Mouse (Mus musculus) layer of hippocampus, adult 2 months (tissue): Measurements from ENCODE around the gene Gm8246. TPM values are rescaled to one million over a fixed set of nuclear protein-coding genes. Genes with fewer than 3 reads are reported as not detected.
"Not testable (repeated sequence)": the region's sequence is repeated elsewhere in the genome, so short reads cannot be mapped to it uniquely, and the experiment has no call there.

Experiments
- DNase-seq, 2 experiments: peaks; one replicate each; pipeline ENCODE4 v3.0.0; 2022; ENCODE audit warnings: low spot score in 2 of 2
- H3K27ac ChIP-seq: fragments of 200-600 bp; 2 replicates; pipeline ENCODE4 v1.8.1; 2022
- H3K4me3 ChIP-seq: fragments of 200-600 bp; 2 replicates; pipeline ENCODE4 v1.8.1; 2022; ENCODE audit warnings: mild to moderate bottlenecking
- long read RNA-seq, 2 experiments: library from polyadenylated mRNA; stranded (forward); transcript quantifications; one replicate each; pipeline ENCODE4 v2.0.0; 2021; ENCODE audit warnings: borderline mapping rate in 2 of 2
- total RNA-seq, 2 experiments: library from RNA; stranded (reverse); gene quantifications; 2 replicates each; pipeline ENCODE4 v1.2.3; 2021

The Gm8246 gene
- not detected for total RNA-seq
- long read RNA-seq, experiment 1, partial matches to known transcripts, result 0 of 1 reads
- long read RNA-seq, experiment 1, other reads (novel, unspliced or antisense), result 1 of 1 reads
- long read RNA-seq, experiment 2, result 0 reads

DNA sequence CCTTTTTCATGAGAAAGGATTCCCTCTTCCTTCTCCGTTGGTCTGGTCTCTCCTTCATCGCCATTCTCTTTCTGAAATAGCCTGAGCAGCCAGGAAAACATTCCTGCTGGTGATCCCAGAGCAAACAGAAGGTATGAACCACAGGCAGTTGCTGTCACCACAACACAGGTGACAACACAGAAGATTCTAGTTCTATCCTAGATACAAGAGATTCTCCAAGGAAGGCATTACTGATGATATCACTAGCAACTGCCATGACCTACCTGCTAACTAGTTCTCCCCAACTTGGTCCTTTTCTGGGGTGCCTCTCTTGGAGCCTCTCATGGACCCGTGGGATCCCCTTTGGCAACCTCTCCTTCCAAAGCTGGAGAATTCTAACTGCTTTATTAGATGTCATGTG, at the start of gene Gm8246:
Gene Gm8246, minus strand, starts transcription at position 101 of the 400 bp plus-strand sequence.
- DNase-seq, H3K4me3 ChIP-seq, H3K27ac ChIP-seq: not testable (repeated sequence)

DNA sequence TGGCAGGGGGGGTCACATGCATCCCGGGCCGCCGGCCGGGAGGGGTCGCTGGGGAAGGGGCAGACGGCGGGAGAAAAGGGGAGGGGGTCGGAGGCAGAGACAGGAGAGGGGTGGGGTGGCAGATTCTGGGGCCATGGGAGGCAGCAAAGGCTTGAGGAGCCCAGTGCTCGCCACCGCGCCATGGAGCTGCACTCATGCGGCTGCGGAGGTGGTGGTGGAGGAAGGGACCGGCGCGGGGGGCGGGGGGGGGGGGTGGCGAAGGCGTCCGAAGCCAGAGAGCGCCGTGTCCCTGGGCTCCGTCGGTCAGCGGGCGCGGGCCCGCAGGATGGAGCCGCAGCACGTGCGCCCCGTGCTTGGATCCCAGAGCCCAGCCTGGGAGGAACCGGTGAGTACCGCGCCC, 23.7 kb upstream of the Gm8246 start, which contains the start of gene Gm3488:
Gene Gm3488, plus strand, starts transcription at position 301 of the 400 bp plus-strand sequence.
- not testable (repeated sequence) for DNase-seq, H3K27ac ChIP-seq, H3K4me3 ChIP-seq

DNA sequence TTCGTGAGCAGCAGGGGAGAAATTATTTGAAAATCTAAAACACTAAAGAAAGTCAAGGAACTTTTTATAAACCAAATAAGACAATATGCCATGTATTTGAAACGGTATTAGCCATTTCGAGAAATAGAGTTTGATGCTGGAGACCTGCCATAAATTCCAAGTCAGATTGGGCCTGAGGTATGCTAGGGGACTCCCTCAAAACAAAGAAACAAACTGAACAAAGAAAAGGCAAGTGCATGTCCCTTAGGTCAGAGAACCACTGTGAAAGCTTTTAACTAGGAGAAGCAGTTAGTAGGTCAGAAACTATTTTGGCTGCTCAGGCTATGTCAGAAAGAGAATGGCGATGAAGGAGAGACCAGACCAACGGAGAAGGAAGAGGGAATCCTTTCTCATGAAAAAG, 6.3 kb upstream of the Gm8246 start, which contains the start of gene Gm3187:
Gene Gm3187, plus strand, starts transcription at position 301 of the 400 bp plus-strand sequence.
- not testable (repeated sequence) for DNase-seq, H3K27ac ChIP-seq, H3K4me3 ChIP-seq

DNA sequence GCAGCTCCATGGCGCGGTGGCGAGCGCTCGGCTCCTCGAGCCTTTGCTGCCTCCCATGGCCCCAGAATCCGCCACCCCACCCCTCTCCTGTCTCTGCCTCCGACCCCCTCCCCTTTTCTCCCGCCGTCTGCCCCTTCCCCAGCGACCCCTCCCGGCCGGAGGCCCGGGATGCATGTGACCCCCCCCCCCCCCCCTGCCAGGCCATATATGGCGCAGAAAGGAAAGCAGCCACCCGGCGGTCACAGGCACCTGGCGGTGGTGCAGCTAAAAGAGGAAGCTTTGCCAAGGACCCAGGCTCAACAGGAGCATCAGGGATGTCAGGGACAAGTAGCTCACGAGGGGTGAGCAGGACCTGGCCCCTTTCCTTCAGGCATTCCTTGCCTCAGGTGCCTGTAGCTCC, 17.2 kb downstream of the Gm8246 start:
- H3K27ac ChIP-seq, DNase-seq, H3K4me3 ChIP-seq: not testable (repeated sequence)

DNA sequence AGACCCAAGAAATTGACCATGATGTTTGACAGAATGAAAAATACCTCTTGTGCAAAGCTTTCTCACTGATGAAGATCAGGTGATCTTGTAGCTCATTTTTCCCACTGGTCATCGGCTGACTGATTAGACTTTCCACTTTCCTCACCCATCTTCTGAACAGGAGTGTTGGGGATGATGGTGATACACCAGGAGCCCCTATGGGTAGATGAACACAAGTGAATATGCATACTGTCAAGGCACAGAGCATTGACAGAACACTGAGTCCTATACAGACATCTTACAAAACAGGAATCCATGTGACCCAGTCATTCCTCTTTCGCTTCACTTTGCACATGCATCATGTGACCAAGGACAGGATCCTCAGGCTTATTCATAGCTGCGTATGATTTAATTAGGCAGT, 22.3 kb downstream of the Gm8246 start, which contains the start of gene Gm3194:
Gene Gm3194, minus strand, starts transcription at position 101 of the 400 bp plus-strand sequence.
- DNase-seq, H3K4me3 ChIP-seq, H3K27ac ChIP-seq: not testable (repeated sequence)

Other genes starting within 250 kb of the Gm8246 start
- gene Gm3526, start 217.2 kb downstream of the Gm8246 start, total RNA-seq, result not detected
- not detected for gene Gm3542, start 142.9 kb downstream of the Gm8246 start, total RNA-seq
- not detected for gene Gm3500, start 88.8 kb downstream of the Gm8246 start, total RNA-seq
- gene Gm3194, start 22.4 kb downstream of the Gm8246 start, total RNA-seq, result 1 to 10 TPM; 4.3 to 4.9 TPM
- not detected for gene Gm3187, start 6.4 kb upstream of the Gm8246 start, total RNA-seq
- gene Gm3488, start 23.8 kb upstream of the Gm8246 start, total RNA-seq, result 1 to 10 TPM; 2.0 TPM
- not detected for gene Gm3532, start 60.7 kb upstream of the Gm8246 start, total RNA-seq
- gene Gm8265, start 155.2 kb upstream of the Gm8246 start, total RNA-seq, result not detected
- not detected for gene Gm9603, start 209.6 kb upstream of the Gm8246 start, total RNA-seq